Mouse (Mus musculus) 416B (cell line): ENCODE measurements around the gene Adamts20.

Experiments used
- DNase-seq: peaks from one replicate; pipeline ENCODE4 v3.0.0; 2011; ENCODE audit warnings: low read depth

The Adamts20 gene

DNA sequence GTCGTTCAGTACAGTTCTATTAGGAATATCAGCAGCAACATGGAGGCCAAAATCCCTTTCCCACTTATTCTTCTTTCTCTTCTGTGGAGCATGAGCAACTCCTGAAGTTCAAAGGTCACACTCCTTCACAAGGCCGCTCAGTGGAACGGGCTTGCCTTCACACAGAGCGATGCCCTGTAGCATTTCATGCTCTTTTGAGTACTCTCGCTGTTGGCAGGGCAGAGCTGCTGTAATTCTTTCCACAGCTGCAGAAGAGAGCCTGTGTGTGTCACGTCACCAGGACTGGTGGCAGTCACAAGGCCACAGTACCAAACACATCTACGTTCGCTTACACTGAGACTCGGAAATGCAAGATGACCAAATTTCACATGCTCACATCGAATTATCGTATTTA lies 21.2 kb downstream of the Adamts20 start:
- DNase-seq = no peak

DNA sequence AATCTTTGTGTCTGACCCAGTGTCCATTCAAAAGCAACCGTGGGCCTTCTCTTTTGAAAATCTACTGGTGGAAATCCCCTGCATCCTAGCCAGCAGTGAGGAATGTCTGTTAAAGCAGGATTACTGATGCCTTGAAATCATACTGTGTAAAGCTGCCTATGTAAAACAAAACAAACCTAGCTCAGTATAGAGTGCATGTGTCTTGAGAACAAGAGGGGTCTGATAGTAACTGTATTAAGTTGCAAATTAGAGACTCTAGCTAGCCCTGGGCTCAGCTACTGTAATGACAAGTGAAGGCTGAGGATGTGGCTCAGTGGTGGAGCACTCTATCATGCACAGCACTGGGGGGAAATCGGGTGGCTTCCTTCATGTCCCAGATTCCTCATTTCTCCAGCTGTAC lies 22.2 kb downstream of the Adamts20 start:
- DNase-seq = no peak

DNA sequence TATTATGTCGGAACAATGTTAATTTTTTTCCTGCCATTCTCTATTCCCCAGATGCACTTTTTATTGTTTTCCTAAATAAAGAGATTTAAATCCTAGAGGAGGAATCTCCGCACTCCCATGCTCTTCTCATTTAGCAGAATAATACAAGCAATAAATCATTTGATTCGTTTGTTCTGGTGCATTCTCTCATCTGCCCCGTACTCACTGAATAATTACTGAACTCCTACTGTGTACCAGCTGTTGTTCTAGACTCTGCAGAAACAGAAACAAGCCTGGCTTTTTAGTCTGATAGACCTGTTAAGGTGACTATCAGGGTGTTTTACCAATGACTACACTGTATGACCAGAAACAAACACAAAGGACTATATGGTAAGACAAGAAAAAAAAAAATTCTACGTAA lies 29.7 kb downstream of the Adamts20 start:
- no peak for DNase-seq

DNA sequence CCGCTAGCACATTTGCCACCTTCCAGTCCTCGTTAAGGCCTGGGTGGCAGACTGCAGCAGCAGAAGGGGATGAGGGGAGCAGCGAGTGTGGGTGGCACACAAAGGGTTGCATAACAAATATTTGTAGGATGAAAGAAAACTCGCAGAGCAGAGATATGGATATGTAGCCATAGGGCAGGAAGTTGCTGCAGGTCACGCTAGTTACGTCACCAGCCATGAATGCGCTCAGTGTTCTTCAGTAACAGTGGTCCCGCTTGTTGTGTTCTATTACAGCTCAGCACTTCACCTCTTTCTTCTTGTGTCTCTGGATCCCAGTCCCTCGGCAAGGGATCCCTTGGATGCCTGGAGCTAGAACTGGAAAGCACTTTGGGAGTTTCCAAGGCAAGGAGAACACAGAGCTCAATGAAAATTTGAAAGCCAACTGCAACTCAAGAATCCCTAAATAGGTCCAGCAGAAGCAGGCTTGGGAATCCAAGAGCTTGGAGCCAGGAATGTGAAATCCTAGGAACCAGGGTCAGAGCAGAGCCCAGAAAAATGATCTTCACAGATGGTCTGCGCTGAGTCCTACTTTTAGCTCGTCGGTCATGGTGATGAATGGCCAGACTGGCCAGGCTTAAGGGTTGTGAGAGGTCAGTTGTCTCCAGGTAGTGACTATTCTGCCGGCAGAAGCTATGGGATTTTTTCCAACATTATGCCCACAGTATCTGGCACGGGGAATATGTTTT lies 34.4 kb downstream of the Adamts20 start:
- DNase-seq = no peak

DNA sequence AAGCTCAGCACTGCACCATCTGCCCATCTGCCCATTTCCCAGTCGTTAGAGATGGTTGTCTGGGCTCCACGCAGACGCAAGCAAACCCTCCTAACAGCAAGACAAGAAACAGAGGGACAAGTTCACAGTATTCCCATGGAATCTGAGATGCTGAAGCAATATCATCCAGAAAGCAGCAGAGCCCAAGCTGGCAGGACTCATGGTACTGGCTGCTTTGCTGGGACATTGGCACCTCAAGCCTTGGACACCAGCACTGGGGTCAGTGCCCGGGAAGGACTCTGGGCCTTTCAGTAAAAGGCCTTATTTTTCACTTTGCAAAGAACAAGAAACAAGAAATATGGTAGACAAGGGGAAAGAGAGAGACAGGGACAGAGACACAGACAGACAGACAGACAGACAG lies 36.5 kb downstream of the Adamts20 start:
- no peak for DNase-seq

DNA sequence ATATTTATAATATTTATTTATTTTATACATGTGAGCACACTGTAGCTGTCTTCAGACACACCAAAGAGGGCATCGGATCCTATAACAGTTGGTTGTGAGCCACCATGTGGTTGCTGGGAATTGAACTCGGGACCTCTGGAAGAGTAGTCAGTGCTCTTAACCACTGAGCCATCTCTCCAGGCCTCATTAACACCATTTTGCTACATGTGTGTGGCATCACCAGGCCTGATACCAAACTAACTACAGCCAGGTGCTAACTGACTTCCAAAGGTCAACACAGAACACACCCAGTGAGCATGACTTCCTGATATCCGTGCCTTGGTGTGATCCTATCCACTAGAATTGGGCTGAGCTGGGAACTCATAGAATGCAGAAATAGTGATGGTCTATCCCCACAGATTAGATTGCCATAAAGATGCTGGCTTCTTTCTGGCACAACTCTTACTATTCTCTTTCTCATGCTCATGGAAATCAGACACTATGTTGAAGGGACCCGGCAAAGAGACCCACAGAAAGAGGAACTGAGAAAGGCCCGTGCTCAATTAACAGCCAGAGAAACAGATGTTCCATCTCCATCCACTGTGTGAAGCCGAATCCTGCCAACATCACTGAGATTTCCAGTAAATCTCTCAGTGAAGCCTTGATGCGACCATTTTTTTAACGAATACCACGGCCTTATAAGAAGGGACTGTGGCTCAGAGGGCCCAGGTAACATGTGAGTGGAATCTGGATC lies 37.6 kb downstream of the Adamts20 start:
- no peak for DNase-seq

DNA sequence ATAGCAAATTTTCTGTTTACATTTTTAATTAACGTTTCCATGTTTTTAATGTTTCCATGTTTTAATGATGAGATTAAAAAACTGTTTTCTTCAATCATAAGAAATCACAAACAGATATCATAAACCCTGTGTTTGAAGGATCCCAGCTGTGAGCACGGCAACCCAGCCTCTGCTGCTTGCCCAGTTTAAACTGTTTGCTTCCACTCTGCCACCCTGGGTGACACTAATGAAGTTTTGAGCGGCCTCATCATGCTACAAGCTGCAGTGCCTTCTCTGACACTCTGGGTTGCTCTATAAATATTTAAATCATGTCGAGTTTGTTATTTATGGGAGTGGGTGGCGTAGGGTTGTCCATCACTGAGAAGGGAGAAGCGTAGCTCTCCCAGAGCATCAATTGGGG lies 44.7 kb downstream of the Adamts20 start:
- no peak for DNase-seq

DNA sequence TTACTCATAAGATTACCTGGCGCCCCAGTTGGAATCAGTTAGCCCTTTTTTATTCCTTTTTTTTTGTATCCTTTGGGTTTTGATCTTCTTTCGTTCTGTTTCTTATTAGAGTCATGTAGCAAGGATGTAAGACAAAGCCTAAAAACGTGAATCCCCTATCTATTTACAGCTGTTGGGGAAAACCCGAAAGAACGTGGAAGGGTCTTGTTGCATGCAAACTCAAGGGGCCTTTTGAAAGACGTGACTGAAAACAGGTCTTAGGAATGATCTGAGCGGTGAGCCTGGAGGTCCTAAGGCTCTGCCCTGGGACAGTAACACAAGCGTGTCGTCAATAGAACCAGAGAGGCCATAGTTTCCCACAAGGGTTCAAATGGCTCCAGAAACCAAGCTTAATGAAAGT lies 46.1 kb downstream of the Adamts20 start:
- DNase-seq = no peak

DNA sequence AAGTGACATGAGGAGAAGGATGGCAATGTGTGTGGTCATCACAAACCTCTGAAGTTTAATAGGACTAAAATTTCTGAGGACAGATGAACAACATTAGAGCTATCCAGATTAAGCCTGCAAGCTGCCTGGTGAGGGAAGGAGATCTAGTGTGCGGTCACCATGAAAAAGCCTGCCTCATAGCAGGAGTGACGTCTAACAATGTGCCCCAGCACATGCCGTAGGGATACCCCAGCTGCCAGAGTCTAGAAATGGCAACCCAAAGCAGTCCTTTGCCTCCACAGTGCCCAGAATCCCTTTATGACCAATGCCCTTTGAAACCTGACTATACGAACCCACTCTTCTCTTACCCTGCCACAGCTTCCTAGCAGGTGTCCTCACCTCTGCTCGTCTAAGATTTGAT lies 46.8 kb downstream of the Adamts20 start:
- no peak for DNase-seq

DNA sequence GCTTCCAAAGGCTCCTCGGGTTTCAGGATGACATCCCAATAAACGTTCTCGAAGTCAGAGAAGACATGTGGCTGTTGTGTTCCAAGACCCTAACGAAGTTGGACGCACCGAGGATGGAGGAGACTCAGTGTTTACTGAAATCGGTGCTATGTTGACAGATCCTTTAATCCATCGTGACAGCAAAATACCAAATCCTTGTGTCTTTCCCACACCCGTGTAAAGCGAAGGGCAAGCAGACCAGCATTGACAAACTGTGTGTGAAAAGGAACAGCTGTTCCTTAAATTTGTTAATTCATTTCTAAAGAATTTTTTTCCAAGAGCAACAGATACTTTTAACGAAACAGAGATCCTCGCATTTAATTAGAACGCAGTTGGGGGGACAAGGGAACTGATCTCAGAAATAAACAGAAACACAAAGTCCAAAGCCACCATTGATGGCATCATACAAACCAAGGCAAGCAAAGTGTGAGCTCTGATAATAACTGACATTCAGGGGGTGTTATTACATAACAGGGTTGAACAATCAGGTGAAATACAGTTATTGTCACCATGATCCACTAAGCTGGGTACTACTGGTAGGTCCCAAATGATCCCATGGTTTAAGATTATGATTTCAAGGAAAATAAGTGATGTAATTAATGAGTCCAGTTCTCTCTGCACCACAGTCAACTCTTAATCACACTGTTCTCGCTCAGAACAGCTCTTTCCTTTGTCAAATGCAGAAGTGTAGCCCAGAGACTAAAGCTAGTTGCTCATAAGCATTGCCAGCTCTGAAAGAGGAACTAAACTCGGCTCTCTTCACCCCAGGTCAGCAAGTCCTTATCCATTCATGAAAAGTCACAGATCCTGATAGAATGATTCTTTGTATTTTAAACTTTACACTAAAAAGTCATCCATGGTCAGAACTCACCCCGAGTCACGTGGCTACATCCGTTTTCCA lies 47.7 kb downstream of the Adamts20 start:
- no peak for DNase-seq

DNA sequence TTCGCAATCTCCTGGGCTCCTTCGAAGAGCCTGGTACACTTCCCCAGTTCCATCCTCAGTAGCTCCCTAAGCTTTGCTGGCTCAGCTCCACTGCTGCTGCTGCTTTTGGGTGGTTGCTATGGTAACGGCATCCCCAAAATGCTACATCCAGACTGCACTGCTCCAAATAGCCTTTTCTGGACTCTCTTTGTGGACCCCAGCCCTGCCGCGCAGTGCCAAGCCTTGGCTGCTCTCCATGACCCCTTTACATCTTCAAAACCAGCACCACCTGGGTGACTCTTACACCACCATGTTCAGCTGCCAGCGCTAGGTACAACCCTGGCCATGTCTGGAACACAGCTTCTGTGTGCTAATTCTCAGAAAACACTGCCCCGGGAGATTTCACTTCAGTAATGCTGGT lies 55.4 kb downstream of the Adamts20 start:
- DNase-seq = no peak

DNA sequence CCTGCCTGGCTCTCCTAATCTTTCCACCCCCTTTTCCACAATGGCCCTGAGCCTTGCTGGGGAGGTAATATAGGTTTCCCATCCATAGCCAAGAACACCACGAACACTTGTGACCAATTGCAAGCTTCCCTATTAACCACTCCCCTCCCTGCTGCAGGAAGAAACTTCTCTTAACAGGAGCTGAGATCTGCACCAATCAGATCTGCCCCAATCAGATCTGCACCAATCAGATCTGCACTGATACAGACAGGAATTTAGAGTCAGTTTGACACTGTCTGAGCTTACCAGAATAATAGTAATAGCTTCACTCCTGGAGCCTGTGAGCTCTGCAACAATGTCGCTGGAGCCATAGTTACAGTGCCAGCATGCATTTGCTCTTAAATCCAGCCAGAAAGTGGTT lies 58.9 kb downstream of the Adamts20 start:
- no peak for DNase-seq

DNA sequence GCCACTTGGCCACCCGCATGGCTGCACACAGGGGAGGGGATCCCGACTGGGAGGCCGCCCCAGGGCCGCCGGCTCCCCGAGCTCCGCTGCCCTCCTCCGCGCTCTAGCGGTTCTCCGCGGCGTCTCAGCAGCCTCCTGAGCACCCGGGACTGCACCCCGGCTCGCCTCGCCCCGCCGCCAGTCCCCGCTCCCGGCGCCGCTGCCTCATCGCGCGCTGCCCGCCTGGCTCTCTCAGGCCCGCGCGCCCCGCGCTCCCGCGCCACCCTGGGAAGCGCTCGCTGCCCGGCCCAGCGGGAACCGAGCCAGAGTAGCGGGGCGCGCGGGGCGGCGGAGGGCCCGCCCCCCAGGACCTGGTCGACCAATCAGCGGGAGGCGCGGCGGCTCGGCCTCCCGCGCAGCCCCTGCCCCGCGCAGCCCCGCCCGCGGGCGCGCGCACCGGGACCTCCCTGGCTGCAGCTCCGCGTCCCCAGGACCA lies 61.1 kb downstream of the Adamts20 start:
- DNase-seq = no peak

DNA sequence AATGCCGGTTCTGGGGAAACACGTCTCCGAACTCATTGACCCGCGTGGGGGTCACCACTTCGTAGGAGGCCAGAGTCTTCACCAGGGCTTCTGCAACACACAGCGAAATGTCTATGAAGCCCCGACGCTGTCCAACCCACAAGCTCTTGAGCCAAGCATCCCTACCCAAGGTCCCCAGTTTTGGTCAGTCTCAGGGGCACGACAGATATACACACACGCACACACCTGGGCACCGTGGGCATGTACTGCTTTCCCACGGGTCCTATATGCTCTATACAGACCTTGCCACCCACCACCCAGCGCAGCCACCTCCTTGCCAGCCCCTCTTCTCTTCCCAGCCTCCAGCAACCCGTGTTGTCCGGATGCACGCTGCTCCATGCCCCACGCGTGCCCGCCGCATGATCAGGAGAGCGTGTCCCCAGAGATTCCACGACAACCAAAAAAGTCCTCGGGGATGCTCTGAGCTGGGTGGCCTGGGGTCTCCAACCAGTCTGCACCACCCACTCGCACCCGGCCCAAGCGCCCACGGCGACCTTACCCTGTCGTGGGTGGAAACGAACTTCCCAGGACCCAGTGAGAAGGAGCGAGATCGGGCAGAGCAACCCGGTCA lies 61.7 kb downstream of the Adamts20 start:
- DNase-seq = no peak

DNA sequence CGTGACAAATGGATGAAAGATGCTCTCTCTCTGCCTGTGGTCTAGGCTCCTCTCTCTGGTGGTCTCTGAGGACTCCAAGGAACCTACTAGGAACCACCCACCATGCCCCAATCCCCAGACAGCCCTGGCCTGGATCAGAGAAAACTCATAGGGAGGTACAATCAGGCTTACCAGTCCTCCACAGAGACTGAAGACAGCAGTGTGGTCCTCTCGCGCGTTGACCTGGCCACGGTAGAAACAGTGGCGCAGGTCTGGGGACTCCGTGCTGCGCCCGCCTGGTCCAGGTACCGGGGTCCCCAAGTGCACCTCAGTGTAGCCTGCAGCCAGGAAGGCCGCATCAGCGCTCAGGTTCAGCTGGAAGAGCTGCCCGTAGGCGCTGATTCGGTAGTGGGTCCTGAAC lies 62.2 kb downstream of the Adamts20 start:
- no peak for DNase-seq

DNA sequence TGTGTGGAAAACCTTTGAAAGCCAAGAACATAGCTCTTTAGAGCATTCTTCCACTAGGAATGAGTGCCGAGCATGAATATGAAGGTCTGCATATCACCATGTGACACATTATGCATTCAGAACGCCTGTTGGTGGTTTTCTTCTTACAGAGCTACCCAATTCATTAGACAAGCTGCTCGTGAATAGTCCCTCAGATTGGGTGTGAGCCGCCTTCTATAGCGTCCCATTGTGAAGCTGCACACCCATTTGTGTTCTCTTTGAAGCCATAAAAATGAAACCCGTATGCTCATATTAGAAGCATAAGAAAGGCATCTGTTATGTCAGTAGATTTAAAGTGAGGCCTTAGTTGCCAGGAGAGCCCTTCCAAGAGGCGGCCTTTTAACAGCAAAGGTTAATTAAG lies 72.5 kb downstream of the Adamts20 start:
- no peak for DNase-seq

DNA sequence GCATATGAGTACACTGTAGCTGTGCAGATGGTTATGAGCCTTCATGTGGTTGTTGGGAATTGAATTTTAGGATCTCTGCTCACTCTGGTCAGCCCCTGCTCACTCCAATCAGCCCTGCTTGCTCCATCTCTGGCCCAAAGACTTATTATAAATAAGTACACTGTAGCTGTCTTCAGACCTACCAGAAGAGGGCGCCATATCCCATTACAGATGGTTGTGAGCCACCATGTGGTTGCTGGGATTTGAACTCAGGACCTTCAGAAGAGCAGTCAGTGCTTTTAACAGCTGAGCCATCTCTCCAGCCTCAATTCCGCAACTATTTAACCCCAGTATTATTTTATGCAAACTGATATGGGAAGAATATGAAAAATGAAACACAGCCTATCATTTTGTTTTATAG lies 75.1 kb downstream of the Adamts20 start:
- peak; percentile 8 for DNase-seq

DNA sequence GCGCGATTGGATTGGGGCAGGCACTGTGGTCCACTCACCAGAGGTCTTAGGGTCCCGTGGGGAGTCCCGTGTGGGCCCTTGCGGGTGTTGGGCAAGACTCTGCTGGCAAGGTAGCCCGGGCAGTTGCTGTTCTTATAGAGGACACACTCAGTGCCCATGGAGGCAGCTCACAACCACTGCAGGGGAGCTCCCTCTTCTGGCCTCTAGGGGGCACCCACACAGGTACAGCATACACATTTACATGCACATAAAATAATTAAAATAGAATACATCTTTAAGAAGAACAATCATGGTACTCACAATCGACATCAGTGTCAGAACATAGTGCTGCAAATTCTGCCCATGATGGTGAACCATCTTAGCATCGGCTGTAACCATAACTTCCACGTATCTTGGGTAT lies 85.8 kb downstream of the Adamts20 start:
- DNase-seq = no peak

DNA sequence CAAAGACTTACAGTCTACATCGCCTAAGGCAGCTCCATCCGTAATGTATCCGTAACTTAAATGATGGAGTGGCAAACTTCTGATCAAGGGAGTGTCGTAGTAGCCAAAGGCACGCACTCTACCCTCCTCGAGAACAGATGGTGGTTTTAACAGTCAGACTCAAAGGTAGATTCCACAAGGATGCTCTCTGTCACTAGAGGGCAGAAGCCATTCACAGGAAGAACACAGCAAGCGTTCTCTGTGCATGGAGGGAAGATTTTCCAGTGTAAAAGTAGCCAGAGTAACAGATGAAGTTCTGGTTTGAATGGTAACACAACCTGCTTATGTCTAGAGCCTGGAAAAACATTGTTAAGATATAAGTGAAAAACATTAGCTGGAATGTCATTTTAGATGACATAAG lies 92.7 kb downstream of the Adamts20 start:
- peak; percentile 5 for DNase-seq

DNA sequence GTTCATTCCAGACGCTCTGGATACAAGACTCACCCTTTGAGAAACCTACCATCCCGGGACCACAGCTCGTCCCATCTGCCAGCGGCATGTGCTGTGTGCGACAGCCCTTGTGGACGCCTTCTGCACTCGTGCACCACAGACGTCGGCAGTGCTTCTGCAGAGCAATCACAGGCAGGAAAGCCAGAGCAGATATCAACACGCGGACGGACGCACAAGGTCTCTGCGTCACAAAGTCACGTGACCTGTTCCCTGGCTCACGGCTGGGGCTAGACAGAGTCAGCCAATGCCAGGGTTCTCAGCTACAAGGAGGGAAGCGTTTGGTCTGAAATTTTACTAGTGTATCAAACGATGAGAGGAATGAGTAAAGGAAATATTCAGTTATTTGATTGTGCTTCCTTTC lies 116.2 kb downstream of the Adamts20 start:
- no peak for DNase-seq

DNA sequence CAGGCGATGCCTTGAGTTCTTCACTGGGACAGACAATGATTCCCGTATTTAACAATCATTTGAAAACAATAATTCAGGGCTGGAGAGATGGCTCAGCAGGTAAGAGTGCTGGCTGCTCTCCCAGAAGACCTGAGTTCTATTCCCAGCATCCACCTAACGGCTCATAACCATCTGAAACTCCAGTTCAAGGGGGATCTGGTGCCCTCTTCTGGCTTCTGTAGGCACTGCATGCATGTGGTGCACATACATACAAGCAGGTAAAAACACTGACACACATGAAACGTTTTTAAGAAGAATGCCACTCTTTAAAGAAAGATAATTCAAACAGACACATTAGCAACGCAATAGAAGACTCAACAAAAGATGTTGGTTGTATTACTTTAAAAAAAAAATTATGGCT lies 120.9 kb downstream of the Adamts20 start:
- no peak for DNase-seq

DNA sequence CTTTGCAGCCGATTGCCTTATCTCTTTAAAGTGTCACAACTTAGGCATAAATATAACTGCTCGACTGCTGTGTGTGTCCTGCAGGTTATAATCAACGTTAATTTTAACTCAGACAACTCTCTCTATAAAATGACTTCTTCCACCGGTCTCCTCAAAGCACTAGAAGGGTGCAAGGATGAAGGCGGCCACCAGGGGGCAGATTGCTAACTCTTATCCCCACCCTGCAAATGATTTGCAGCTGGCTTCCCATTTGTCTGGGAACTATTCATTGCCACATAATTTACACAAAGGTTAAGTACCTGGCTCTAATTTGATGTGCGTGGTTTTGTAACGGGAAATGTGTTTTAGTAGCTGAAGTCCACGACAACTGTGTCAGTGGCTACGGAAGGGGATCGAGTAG lies 122.9 kb downstream of the Adamts20 start:
- peak; percentile 43 for DNase-seq
